ENCODE assay signal across 17 mouse cellular contexts in the genomic region with DNA sequence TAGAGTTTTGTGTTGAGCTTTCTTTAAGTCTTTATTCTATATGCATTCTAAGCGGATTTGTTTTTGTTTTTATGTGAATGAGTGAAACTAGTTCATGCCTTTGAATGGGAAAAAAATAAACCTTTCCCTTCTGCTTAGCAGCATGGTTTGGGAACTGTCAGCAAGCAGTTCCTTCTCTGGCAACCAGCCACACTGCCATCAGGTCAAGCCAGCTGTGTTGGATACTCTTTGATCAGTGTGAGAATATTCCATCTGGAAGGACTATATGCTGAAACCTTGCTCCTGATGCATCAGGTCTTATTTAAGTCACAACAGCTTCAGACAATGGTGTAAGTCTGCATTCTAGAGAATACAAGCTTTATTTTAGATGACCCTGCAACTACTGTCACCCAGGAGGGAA.
DNase-seq lines count a peak whose midpoint lies in the region; ATAC-seq lines count a peak whose summit lies in the region.
"Had no signal": no experiment of that assay in that cellular context is flagged by ENCODE, and none has a peak within 500 bp of the region (broad histone marks: within the 10 kb centered on the region; RNA-seq: fewer than 3 reads in every experiment).

No protein-coding gene starts in this region.

- H3K4me2 ChIP-seq in kidney, embryonic 14.5 days (replicated peaks; ENCODE audit: low read depth, low read length): no peak overlapping the region
- H3K4me2 ChIP-seq: forebrain, embryonic 13.5 days; liver, embryonic 12.5 days; midbrain, embryonic 15.5 days; neural tube, embryonic 13.5 days had no signal

- H3K27me3 ChIP-seq in kidney, embryonic 14.5 days (ENCODE audit: control insufficient read depth, insufficient read depth, low read length): no peaks in the 10 kb centered on the region
- H3K27me3 ChIP-seq: CH12.LX; forebrain, embryonic 13.5 days; liver, embryonic 12.5 days; midbrain, embryonic 15.5 days; neural tube, embryonic 13.5 days had no signal

- no peaks in the 10 kb centered on the region for H3K36me3 ChIP-seq in kidney, embryonic 14.5 days (ENCODE audit: control insufficient read depth, insufficient read depth, low read length)
- H3K36me3 ChIP-seq: heart, embryonic 10.5 days; liver, embryonic 12.5 days; midbrain, embryonic 15.5 days; neural tube, embryonic 13.5 days had no signal

- WGBS in kidney, embryonic 14.5 days: 73% methylated on average over 1 of the region's 1 CpGs

- no peak overlapping the region for H3K9ac ChIP-seq in kidney, embryonic 14.5 days (ENCODE audit: low read depth, low read length)
- H3K9ac ChIP-seq: forebrain, embryonic 13.5 days; liver, embryonic 12.5 days; midbrain, embryonic 15.5 days; neural tube, embryonic 13.5 days had no signal

- no peak for ATAC-seq in kidney, embryonic 14.5 days (ENCODE audit: low FRiP score, low TSS enrichment)
- ATAC-seq: forebrain, embryonic 13.5 days; liver, embryonic 12.5 days; midbrain, embryonic 15.5 days had no signal

- no peak overlapping the region for H3K4me3 ChIP-seq in kidney, embryonic 14.5 days (ENCODE audit: low read length)
- H3K4me3 ChIP-seq: forebrain, embryonic 13.5 days; heart, embryonic 10.5 days; liver, embryonic 12.5 days; midbrain, embryonic 15.5 days; neural tube, embryonic 13.5 days had no signal

- peak; percentile 9 for DNase-seq in adrenal gland, postnatal 10 days
- DNase-seq in adrenal gland, postnatal 4 days (ENCODE audit: low spot score in 2 of 2): no peak
- DNase-seq in kidney, postnatal 10 days: peak; percentile 27
- DNase-seq in right cerebral cortex, postnatal 4 days: peak; percentile 3
- no peak for DNase-seq in right cerebral cortex, postnatal 14 days
- peak; percentile 12 to 55 for DNase-seq in lung, postnatal 4 days
- DNase-seq in embryo, embryonic 11 days: no peak
- DNase-seq: heart, postnatal 36 days; thymus, adult 18-20 months had no signal

- H3K27ac ChIP-seq in kidney, embryonic 14.5 days (ENCODE audit: low read depth, low read length): no peak overlapping the region
- H3K27ac ChIP-seq: forebrain, embryonic 13.5 days; heart, embryonic 10.5 days; kidney, postnatal 0 days; liver, embryonic 12.5 days; midbrain, embryonic 15.5 days; neural tube, embryonic 13.5 days had no signal

- no peaks in the 10 kb centered on the region for H3K4me1 ChIP-seq in kidney, embryonic 14.5 days (ENCODE audit: control insufficient read depth, insufficient read depth, low read length)
- H3K4me1 ChIP-seq: forebrain, embryonic 13.5 days; heart, embryonic 10.5 days; liver, embryonic 12.5 days; midbrain, embryonic 15.5 days; neural tube, embryonic 13.5 days had no signal

- no peaks in the 10 kb centered on the region for H3K9me3 ChIP-seq in kidney, embryonic 14.5 days (ENCODE audit: control insufficient read depth, low read length)
- H3K9me3 ChIP-seq: forebrain, embryonic 13.5 days; heart, embryonic 10.5 days; liver, embryonic 12.5 days; midbrain, embryonic 15.5 days; neural tube, embryonic 13.5 days had no signal

Comparison
In these comparisons a context has a peak if more than half of its experiments do, and no peak if none do; other contexts are left out.
1. DNase-seq: peak in adrenal gland, postnatal 10 days (single experiment), kidney, postnatal 10 days (single experiment), right cerebral cortex, postnatal 4 days (single experiment) and lung, postnatal 4 days (2 of 2); none in adrenal gland, postnatal 4 days (0 of 2), right cerebral cortex, postnatal 14 days (single experiment) and embryo, embryonic 11 days (single experiment).